Mouse (Mus musculus) forebrain, postnatal 0 days (tissue): ENCODE measurements at regions not wholly inside any gene's neighbourhood (a gene's known extent, or its start where the extent isn't known, plus 50 kb on each side); places are given as distances from the start of the nearest gene placed in this dataset.

Experiments used
- ATAC-seq: fragments of 200-750 bp; cut with Nextera tagmentation; 2 replicates; pipeline ENCODE4 v1.8.0; 2017; ENCODE audit warnings: mild to moderate bottlenecking, moderate library complexity
- DNase-seq: peaks from one replicate; pipeline ENCODE4 v3.0.0-alpha.2; 2015
- H3K27ac ChIP-seq: fragments of 300-500 bp; sonication (generic); 2 replicates; pipeline ENCODE4 v1.5.1; 2014; ENCODE audit warnings: low read depth, mild to moderate bottlenecking, antibody characterized with exemption, low read length, moderate library complexity, mixed read lengths
- H3K27me3 ChIP-seq: fragments of 300-500 bp; sonication (generic); 2 replicates; pipeline ENCODE4 v1.6.1; 2014; ENCODE audit warnings: mild to moderate bottlenecking, low read length, mixed read lengths; ENCODE audit not compliant: insufficient read depth
- H3K36me3 ChIP-seq: fragments of 300-500 bp; sonication (generic); 2 replicates; pipeline ENCODE4 v1.6.1; 2014; ENCODE audit warnings: mild to moderate bottlenecking, moderate library complexity; ENCODE audit not compliant: insufficient read depth
- H3K4me1 ChIP-seq: fragments of 300-500 bp; sonication (generic); 2 replicates; pipeline ENCODE4 v1.6.1; 2014; ENCODE audit warnings: antibody characterized with exemption; ENCODE audit not compliant: insufficient read depth
- H3K4me2 ChIP-seq: fragments of 300-500 bp; sonication (generic); 2 replicates; pipeline ENCODE4 v1.6.1; 2014; ENCODE audit warnings: low read depth, mild to moderate bottlenecking, moderate library complexity
- H3K4me3 ChIP-seq: fragments of 300-500 bp; sonication (generic); 2 replicates; pipeline ENCODE4 v1.5.1; 2014; ENCODE audit warnings: low read depth, low read length, mixed read lengths
- H3K9ac ChIP-seq: fragments of 300-500 bp; sonication (generic); 2 replicates; pipeline ENCODE4 v1.6.1; 2014; ENCODE audit warnings: mild to moderate bottlenecking
- H3K9me3 ChIP-seq: fragments of 300-500 bp; sonication (generic); 2 replicates; pipeline ENCODE4 v1.6.1; 2016; ENCODE audit warnings: low read length
- CTCF ChIP-seq: sonication (generic); IDR thresholded peaks from 2 replicates; pipeline ENCODE4 v1.5.1; 2016; ENCODE audit warnings: antibody characterized with exemption, control low read depth, low read depth
- WGBS: fragments of 180-500 bp; shearing (Covaris S2); extraction: QIAGEN DNeasy Blood & Tissue Kit; methylation state at CpG from one replicate; pipeline ENCODE4 v1.1.7; 2014; 5-methylcytosine and 5-hydroxymethylcytosine counted together

DNA sequence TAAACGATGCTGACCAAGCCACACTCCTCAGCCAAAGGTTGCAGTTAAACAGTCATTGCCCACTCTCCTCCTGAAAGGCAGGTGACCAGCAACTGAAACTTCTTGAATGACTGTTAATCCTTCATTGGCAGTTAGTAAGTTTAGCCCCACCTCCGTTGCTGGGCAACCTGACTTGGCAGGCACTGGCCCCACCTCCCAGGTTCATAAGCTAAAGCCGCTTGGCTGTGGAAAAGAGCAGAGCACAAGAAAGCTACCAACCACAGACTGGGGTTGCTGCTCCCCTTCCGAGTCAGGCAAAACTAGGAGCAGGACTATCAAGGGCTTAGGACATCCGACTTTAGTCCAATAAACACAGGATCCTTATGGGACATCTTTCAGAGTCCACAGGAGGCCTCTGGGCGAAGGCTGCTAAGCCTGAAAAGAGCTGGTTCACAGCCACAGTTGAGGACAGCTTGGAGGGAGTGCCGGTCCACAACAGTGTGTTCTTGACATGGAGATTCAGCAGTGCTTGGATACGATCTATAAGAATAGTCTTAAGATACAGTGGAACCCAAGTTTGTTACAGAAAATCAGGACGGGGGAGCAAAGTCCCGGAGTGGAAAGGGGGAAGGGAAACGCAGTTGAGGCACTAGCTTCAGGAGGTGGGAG lies 67.7 kb upstream of the Kcnma1 start:
- no peak overlapping the region for H3K9ac ChIP-seq
- H3K27me3 ChIP-seq: no peaks in the 10 kb centered on the region
- H3K27ac ChIP-seq: no peak overlapping the region
- H3K4me2 ChIP-seq: peak overlapping the region; percentile 24; the same call in 1 of the 2 replicates
- no peaks in the 10 kb centered on the region for H3K9me3 ChIP-seq
- peak; percentile 85 for ATAC-seq
- no peak overlapping the region for H3K4me3 ChIP-seq
- no peaks in the 10 kb centered on the region for H3K36me3 ChIP-seq
- TF ChIP-seq CTCF: no peak
- peak; percentile 55 for DNase-seq
- 20% methylated on average over 11 of the region's 11 CpGs for WGBS
- H3K4me1 ChIP-seq: no peaks in the 10 kb centered on the region

DNA sequence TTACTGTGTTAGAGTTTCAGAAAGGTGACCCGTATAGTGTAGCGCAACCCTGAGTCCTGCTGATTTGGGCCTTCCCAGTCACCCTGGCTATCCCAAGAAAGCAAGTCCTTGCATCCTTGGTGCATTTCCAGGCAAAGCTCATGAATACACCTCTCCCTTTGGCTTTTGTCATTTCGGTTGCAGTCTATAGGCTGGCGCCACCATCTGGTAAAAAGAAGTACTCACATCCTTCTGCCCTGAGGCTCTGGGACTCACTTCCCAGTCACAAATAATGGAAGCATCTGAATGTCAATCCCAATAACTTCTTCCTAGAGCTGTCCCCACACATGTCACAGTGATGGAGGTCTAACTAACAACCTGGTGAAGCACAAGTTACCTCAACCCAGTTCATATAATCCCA lies 54.4 kb upstream of the Kcnma1 start:
- Histone ChIP-seq H3K27ac (no peak overlapping the region), H3K9me3 (no peaks in the 10 kb centered on the region), H3K4me2 (no peak overlapping the region), H3K27me3 (no peaks in the 10 kb centered on the region), H3K4me1 (no peaks in the 10 kb centered on the region), H3K36me3 (no peaks in the 10 kb centered on the region), H3K9ac (no peak overlapping the region), H3K4me3 (no peak overlapping the region)
- 58% methylated on average over 4 of the region's 4 CpGs for WGBS
- peak; percentile 61 for TF ChIP-seq CTCF
- ATAC-seq (no peak), DNase-seq (no peak)

DNA sequence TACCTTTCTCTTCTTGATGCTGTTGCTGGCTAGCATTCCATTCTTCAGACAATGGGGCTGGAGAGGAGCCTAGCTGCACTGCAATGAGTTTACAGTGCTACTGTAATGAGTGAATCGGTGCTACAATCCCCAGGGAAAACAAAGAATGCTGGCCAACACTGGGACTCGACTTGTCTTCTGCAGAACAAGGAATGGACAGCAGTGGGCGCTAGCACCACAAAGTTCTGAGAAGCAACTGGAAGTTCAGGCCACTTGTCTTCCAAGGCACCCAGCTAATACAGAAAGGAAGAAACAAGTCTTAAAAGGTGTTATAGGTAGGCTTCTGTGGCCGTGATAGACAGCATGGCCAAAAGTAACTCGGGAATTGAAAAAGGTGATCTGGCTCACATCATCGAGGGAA lies 53.4 kb upstream of the Kcnma1 start:
- Histone ChIP-seq H3K4me3 (no peak overlapping the region), H3K4me2 (no peak overlapping the region), H3K27me3 (no peaks in the 10 kb centered on the region), H3K36me3 (no peaks in the 10 kb centered on the region), H3K9me3 (no peaks in the 10 kb centered on the region), H3K27ac (no peak overlapping the region), H3K4me1 (no peaks in the 10 kb centered on the region), H3K9ac (no peak overlapping the region)
- peak; percentile 82 for TF ChIP-seq CTCF
- DNase-seq (peak; percentile 73), ATAC-seq (no peak; the same call in 1 of the 2 replicates)
- WGBS: 45% methylated on average over 6 of the region's 6 CpGs

DNA sequence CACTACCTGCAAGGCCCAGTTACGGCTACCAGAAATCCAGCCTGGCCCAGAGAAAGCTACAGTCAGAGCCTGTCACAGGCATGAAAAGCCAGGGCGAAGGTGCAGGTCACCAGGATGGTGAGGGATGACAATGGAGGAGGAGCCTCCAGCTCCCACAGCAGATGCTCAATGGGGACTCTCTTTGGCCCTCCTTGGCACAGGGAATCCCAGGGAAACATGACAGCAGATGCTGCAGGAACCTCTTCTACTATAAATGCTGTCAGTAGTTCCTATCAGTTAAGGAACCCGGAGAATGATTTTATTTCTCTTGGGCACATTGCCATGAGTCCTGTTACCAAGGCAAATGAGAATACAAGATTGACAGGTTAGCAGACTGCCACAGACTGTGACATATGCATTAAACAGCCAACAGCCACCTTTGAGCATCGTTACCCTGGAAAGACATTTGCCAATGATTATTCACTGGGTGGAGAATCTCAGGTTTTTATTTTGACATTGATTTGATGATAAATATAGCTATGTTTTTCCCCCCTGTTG lies 51.0 kb upstream of the Kcnma1 start:
- H3K36me3 ChIP-seq: no peaks in the 10 kb centered on the region
- H3K4me2 ChIP-seq: no peak overlapping the region
- no peak overlapping the region for H3K4me3 ChIP-seq
- no peaks in the 10 kb centered on the region for H3K27me3 ChIP-seq
- no peaks in the 10 kb centered on the region for H3K4me1 ChIP-seq
- H3K27ac ChIP-seq: no peak overlapping the region
- no peak overlapping the region; the same call in 1 of the 2 replicates for H3K9ac ChIP-seq
- DNase-seq (peak; percentile 64), ATAC-seq (peak; percentile 83)
- 47% methylated on average over 4 of the region's 4 CpGs for WGBS
- no peak for TF ChIP-seq CTCF
- H3K9me3 ChIP-seq: no peaks in the 10 kb centered on the region
